Mouse (Mus musculus) hindbrain, embryonic 15.5 days (tissue): ENCODE data around the gene Krtap28-13. TPM values are rescaled to one million over a fixed set of nuclear protein-coding genes. Genes with fewer than 3 reads are reported as not detected.
A peak's percentile ranks its signal among the peaks of the same experiment; 100 is the strongest.

Experiments
- ATAC-seq: fragments of 200-750 bp; cut with Nextera tagmentation; 2 replicates; pipeline ENCODE4 v1.8.0; 2017; ENCODE audit warnings: low read depth, moderate number of reproducible peaks, moderate TSS enrichment; ENCODE audit not compliant: low FRiP score
- H3K27ac ChIP-seq: fragments of 300-500 bp; sonication (generic); replicated peaks from 2 replicates; pipeline ENCODE4 v1.5.1; 2015; ENCODE audit warnings: mild to moderate bottlenecking, inconsistent platforms
- H3K27me3 ChIP-seq: fragments of 300-500 bp; sonication (generic); 2 replicates; pipeline ENCODE4 v1.6.1; 2015; ENCODE audit warnings: control low read depth, inconsistent platforms
- H3K36me3 ChIP-seq: fragments of 300-500 bp; sonication (generic); 2 replicates; pipeline ENCODE4 v1.6.1; 2015; ENCODE audit warnings: control low read depth, inconsistent platforms
- H3K4me1 ChIP-seq: fragments of 300-500 bp; sonication (generic); replicated peaks from 2 replicates; pipeline ENCODE4 v1.6.1; 2015; ENCODE audit warnings: control low read depth, inconsistent platforms
- H3K4me2 ChIP-seq: fragments of 300-500 bp; sonication (generic); 2 replicates; pipeline ENCODE4 v1.6.1; 2015; ENCODE audit warnings: moderate library complexity, mild to moderate bottlenecking, inconsistent platforms
- H3K4me3 ChIP-seq: fragments of 300-500 bp; sonication (generic); 2 replicates; pipeline ENCODE4 v1.5.1; 2015; ENCODE audit warnings: mild to moderate bottlenecking, inconsistent platforms
- H3K9ac ChIP-seq: fragments of 300-500 bp; sonication (generic); 2 replicates; pipeline ENCODE4 v1.6.1; 2015; ENCODE audit warnings: inconsistent platforms
- H3K9me3 ChIP-seq: fragments of 300-500 bp; sonication (generic); 2 replicates; pipeline ENCODE4 v1.6.1; 2016; ENCODE audit warnings: control low read depth, inconsistent platforms
- WGBS: fragments of 180-500 bp; shearing (Covaris S2); methylation state at CpG from one replicate; pipeline ENCODE4 v1.1.7; 2015; 5-methylcytosine and 5-hydroxymethylcytosine counted together
- polyA plus RNA-seq: library from polyadenylated mRNA; unstranded; fragments of >200 nt; fragmentation: Nextera tagmentation; extraction: Ambion mirVana; gene quantifications from 2 replicates; pipeline ENCODE4 v1.2.1, GENCODE M21; 2015

Krtap28-13 gene
- polyA plus RNA-seq, 1 experiment from 2014 or later, result not detected

DNA sequence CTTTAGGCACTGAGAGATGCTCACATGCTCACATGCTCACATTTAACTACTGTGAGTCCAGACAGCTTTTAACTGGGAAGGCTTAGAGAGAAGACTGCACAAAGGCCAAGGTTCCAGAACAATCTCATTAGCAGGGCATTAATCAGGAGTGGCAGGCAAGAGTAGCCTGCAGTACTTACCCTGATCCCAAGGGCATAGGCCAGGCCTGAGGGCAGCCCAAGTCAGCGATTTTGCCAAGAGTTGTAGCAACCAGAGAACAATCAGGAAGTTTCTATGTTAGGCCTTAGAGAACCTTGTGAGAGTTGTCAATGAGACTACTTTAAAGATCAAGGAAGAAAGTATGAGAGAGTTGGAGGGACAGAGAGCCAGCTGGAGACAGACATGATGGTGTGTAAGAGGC is 2.2 kb upstream of the Krtap28-13 start:
- 63% methylated on average over 1 of the region's 1 CpGs for WGBS
- Histone ChIP-seq H3K4me2 (no peak overlapping the region), H3K27ac (no peak overlapping the region), H3K36me3 (no peaks in the 10 kb centered on the region), H3K27me3 (no peaks in the 10 kb centered on the region), H3K4me1 (no peaks in the 10 kb centered on the region), H3K9me3 (no peaks in the 10 kb centered on the region), H3K9ac (no peak overlapping the region), H3K4me3 (no peak overlapping the region)
- no peak for ATAC-seq

DNA sequence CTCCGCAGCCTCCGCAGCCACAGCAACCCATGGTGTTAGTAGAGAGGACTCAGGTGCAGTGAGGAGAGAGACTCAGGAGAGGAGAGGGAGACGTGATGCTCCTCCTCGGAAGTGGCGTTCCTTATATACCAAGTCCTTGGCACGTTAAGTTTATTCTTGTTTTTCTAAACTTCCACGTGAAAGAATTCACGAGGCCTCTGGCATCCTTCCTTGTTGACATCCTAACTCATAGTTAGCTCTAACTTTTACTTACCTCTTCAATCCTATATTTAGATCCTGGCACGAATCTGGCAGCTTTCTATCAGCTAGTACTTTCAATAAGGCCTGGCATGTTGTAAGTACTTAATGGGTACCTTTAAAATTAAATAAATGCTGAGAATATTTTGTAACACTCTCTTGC is 1.5 kb upstream of the Krtap28-13 start, which contains the start of gene A030005K14Rik:
A030005K14Rik (minus strand) TSS at position 101 of the 400 bp plus-strand sequence.
- no peaks in the 10 kb centered on the region for H3K9me3 ChIP-seq
- H3K27me3 ChIP-seq, result no peaks in the 10 kb centered on the region
- H3K36me3 ChIP-seq, result no peaks in the 10 kb centered on the region
- H3K4me3 ChIP-seq, result no peak within 1 kb of the TSS
- H3K4me1 ChIP-seq, result no peaks in the 10 kb centered on the region
- no peak within 1 kb of the TSS for H3K4me2 ChIP-seq
- WGBS, result 91% methylated on average over 9 of the region's 9 CpGs
- no peak within 1 kb of the TSS for H3K9ac ChIP-seq
- ATAC-seq, result no peak
- no peak within 1 kb of the TSS for H3K27ac ChIP-seq

GRCm38 (mm10) chr1:83064851-83065250 is 4.1 kb downstream of the Krtap28-13 start:
- no peak overlapping the region for H3K4me2 ChIP-seq

DNA sequence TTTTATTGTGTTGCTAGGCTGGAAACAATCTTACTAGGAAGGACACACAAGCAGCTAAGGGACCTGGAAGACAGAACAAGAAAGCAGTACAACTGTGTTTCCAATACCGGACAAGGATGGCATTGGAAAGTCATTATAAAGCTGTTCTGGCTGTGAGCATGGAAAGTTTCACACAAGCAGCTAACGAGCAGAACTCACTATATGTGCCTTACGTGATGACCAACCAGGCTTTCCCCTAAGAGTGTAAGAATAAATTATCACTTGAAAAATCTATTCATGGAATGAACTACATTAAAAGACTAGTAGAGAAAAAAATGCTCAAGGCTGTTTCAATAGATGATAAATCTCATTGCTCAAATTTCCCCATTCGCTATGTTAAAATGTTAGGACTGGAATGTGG is 5.8 kb downstream of the Krtap28-13 start:
- Histone ChIP-seq H3K9ac (no peak overlapping the region), H3K36me3 (no peaks in the 10 kb centered on the region), H3K27ac (no peak overlapping the region), H3K4me3 (no peak overlapping the region), H3K9me3 (no peaks in the 10 kb centered on the region), H3K27me3 (no peaks in the 10 kb centered on the region), H3K4me2 (no peak overlapping the region), H3K4me1 (no peaks in the 10 kb centered on the region)
- WGBS, result 91% methylated on average over 4 of the region's 4 CpGs
- ATAC-seq, result no peak

More at GRCm38 (mm10) chr1:83064851-83065250, 4.1 kb downstream of the Krtap28-13 start:
- Histone ChIP-seq H3K9ac (no peak overlapping the region), H3K36me3 (no peaks in the 10 kb centered on the region), H3K4me1 (no peaks in the 10 kb centered on the region), H3K27ac (no peak overlapping the region), H3K9me3 (no peaks in the 10 kb centered on the region), H3K4me3 (no peak overlapping the region), H3K27me3 (no peaks in the 10 kb centered on the region)
- no peak for ATAC-seq
- 28% methylated on average over 3 of the region's 3 CpGs for whole genome bisulfite sequencing

- ATAC-seq, result no peak
- no peaks in the 10 kb centered on the region for H3K4me1 ChIP-seq
- no peaks in the 10 kb centered on the region for H3K27me3 ChIP-seq
- H3K36me3 ChIP-seq, result no peaks in the 10 kb centered on the region
- no peaks in the 10 kb centered on the region for H3K9me3 ChIP-seq
- no peak overlapping the region for H3K4me3 ChIP-seq
- H3K27ac ChIP-seq, result no peak overlapping the region
- H3K4me2 ChIP-seq, result no peak overlapping the region
- H3K9ac ChIP-seq, result no peak overlapping the region
- 85% methylated on average over 10 of the region's 10 CpGs for WGBS
Observed at GRCm38 (mm10) chr1:83067205-83067604, 6.5 kb downstream of the Krtap28-13 start.

GRCm38 (mm10) chr1:83075526-83076189 is 14.9 kb downstream of the Krtap28-13 start:
- Histone ChIP-seq H3K36me3 (no peaks in the 10 kb centered on the region), H3K4me2 (peak overlapping the region; percentile 47), H3K27ac (no peak overlapping the region), H3K4me1 (no peaks in the 10 kb centered on the region), H3K9me3 (no peaks in the 10 kb centered on the region), H3K4me3 (peak overlapping the region; percentile 27), H3K27me3 (no peaks in the 10 kb centered on the region), H3K9ac (no peak overlapping the region)
- 39% methylated on average over 15 of the region's 15 CpGs for whole genome bisulfite sequencing
- ATAC-seq, result peak; percentile 65

DNA sequence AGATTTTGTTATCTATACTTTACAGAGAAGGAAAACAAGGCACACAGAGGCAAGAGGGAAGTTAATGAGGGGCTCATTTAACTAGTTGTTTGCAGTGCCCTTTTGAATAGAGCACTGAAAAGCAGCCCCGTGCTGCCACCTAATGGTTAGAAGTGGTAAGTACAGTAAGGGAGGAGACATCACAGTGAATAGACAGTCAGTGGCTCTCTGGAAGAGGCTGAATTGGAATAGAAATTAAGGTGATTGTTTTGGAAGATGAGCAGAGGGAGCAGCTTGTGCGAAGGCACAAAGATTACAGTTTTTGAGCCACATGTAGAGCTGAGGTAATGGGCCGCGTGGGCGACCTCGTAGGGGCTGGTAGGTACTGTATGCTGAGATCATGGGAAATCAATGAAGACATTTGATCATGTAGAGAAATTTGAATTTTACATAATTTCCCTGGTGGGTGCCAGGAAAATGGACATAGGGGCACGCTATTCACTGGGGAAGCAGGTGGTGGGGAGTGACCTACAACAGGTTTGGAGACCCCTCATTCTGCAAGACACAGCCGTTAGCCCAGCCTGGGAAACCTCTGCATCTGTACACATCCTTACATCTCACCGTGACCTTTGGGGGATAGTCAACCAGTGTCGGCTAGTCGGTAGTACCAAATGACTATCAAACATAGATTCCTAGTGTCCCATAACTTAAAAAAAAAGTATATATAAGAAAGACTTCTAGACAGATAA is 15.6 kb downstream of the Krtap28-13 start:
- Histone ChIP-seq H3K4me1 (no peaks in the 10 kb centered on the region), H3K27ac (no peak overlapping the region), H3K4me3 (peak overlapping the region; percentile 27), H3K36me3 (no peaks in the 10 kb centered on the region), H3K27me3 (no peaks in the 10 kb centered on the region), H3K9me3 (no peaks in the 10 kb centered on the region), H3K9ac (no peak overlapping the region), H3K4me2 (peak overlapping the region; percentile 47)
- ATAC-seq, result peak; percentile 93
- WGBS, result 45% methylated on average over 11 of the region's 11 CpGs

- Histone ChIP-seq H3K36me3 (no peaks in the 10 kb centered on the region), H3K27ac (no peak overlapping the region), H3K9ac (no peak overlapping the region), H3K4me1 (no peaks in the 10 kb centered on the region), H3K27me3 (no peaks in the 10 kb centered on the region), H3K4me2 (no peak overlapping the region), H3K4me3 (no peak overlapping the region), H3K9me3 (no peaks in the 10 kb centered on the region)
- no peak for ATAC-seq
- WGBS, result 82% methylated on average over 6 of the region's 6 CpGs
Observed at GRCm38 (mm10) chr1:83077016-83077415, 16.3 kb downstream of the Krtap28-13 start.

DNA sequence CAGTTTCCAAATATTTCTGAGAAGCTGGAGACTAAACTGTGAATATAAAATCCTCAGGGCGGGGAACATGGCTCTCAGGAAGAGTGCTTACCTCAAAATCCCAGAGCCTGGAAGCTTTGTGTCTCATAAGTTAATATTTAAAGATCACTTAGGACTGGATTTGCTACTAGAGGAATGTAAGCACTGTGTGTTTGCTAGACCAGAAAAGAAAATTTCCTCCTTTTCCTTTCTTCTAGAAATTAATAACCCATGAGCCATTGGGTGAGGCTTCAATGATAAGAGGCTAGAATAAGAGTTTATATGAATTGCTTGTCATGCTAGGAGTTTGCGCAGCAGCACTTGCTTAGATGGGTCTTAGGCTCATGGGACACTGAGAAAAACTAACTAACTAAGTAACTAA is 24.1 kb downstream of the Krtap28-13 start:
- no peak overlapping the region for H3K4me2 ChIP-seq
- no peak overlapping the region for H3K27ac ChIP-seq
- no peaks in the 10 kb centered on the region for H3K4me1 ChIP-seq
- H3K4me3 ChIP-seq, result no peak overlapping the region
- H3K9ac ChIP-seq, result no peak overlapping the region
- H3K9me3 ChIP-seq, result no peaks in the 10 kb centered on the region
- 92% methylated on average over 2 of the region's 2 CpGs for WGBS
- ATAC-seq, result no peak
- no peaks in the 10 kb centered on the region for H3K36me3 ChIP-seq
- H3K27me3 ChIP-seq, result no peaks in the 10 kb centered on the region

GRCm38 (mm10) chr1:83091268-83091667 is 30.5 kb downstream of the Krtap28-13 start:
- Histone ChIP-seq H3K36me3 (no peaks in the 10 kb centered on the region), H3K4me1 (no peaks in the 10 kb centered on the region), H3K27me3 (no peaks in the 10 kb centered on the region), H3K4me2 (no peak overlapping the region), H3K9me3 (no peaks in the 10 kb centered on the region), H3K4me3 (no peak overlapping the region), H3K27ac (no peak overlapping the region), H3K9ac (no peak overlapping the region)
- no peak for ATAC-seq
- 81% methylated on average over 3 of the region's 3 CpGs for WGBS

DNA sequence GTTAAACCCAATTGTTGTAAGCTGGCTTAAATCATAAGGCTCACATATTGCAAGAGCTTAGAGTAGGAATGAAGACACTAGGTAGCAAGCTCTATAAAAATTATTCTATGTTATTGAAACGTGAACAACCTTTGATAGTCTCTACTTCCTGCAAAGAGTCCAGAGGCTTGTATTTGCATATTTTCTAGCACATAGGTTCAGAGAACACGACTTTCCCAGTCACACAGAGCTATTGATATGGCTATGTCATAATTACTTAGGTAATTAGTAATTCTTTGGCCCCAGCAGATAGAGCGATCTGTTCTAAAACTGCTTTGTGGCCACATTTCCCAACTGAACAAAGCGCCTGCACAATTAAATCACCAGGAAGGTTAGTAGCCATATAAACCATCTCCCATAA is 36.2 kb downstream of the Krtap28-13 start:
- ATAC-seq, result no peak
- Histone ChIP-seq H3K4me1 (0 out of 2 replicates have a peak, but pooled peaks cover 5% of the 10 kb centered on the region), H3K9me3 (no peaks in the 10 kb centered on the region), H3K27ac (no peak overlapping the region), H3K4me3 (no peak overlapping the region), H3K9ac (no peak overlapping the region), H3K36me3 (no peaks in the 10 kb centered on the region), H3K27me3 (no peaks in the 10 kb centered on the region), H3K4me2 (no peak overlapping the region)
- WGBS, result 79% methylated on average over 4 of the region's 4 CpGs

- no peak overlapping the region for H3K27ac ChIP-seq
- no peak overlapping the region for H3K4me3 ChIP-seq
- H3K4me2 ChIP-seq, result no peak overlapping the region
- 0 out of 2 replicates have a peak, but pooled peaks cover 7% of the 10 kb centered on the region for H3K4me1 ChIP-seq
- no peaks in the 10 kb centered on the region for H3K27me3 ChIP-seq
- H3K9ac ChIP-seq, result no peak overlapping the region
- H3K36me3 ChIP-seq, result no peaks in the 10 kb centered on the region
- ATAC-seq, result no peak
- 77% methylated on average over 2 of the region's 2 CpGs for WGBS
- no peaks in the 10 kb centered on the region for H3K9me3 ChIP-seq
Observed at GRCm38 (mm10) chr1:83099160-83099559, 38.4 kb downstream of the Krtap28-13 start.
